Mouse (Mus musculus) kidney, adult 2 months (tissue): Measurements from ENCODE around the gene Dnali1.
A peak's percentile ranks its signal among the peaks of the same experiment; 100 is the strongest.

Source experiments
- CTCF ChIP-seq: fragments of 200-500 bp; conservative IDR thresholded peaks from 2 replicates; pipeline ENCODE4 v1.5.1; 2011; ENCODE audit warnings: low read depth, mild to moderate bottlenecking, control low read depth, low read length, moderate library complexity, mixed read lengths; ENCODE audit not compliant: insufficient read depth, insufficient read length
- POLR2A ChIP-seq: fragments of 200-500 bp; IDR thresholded peaks from one replicate; pipeline ENCODE4 v1.6.1; 2011; ENCODE audit warnings: low read depth, low read length, control low read depth

- TF ChIP-seq CTCF (peak; percentile 86), POLR2A (no peak)
These were observed 49.1 kb upstream of the Dnali1 start for GRCm38 (mm10) chr4:125114638-125115037.
